Mouse (Mus musculus) embryonic fibroblast, embryonic 13.5 days (primary cell): ENCODE data around the gene Mettl17. TPM values are rescaled to one million over a fixed set of nuclear protein-coding genes. Genes with fewer than 3 reads are reported as not detected.

Experiments
- H3K27ac ChIP-seq: 2 replicates; pipeline ENCODE4 v1.5.1; 2012; ENCODE audit warnings: low read length, control low read depth, inconsistent platforms; ENCODE audit not compliant: insufficient read depth
- H3K4me1 ChIP-seq: 2 replicates; pipeline ENCODE4 v1.6.1; 2011; ENCODE audit warnings: low read length; ENCODE audit not compliant: control insufficient read depth, insufficient read depth
- H3K4me3 ChIP-seq: 2 replicates; pipeline ENCODE4 v1.5.1; 2011; ENCODE audit warnings: mild to moderate bottlenecking, control low read depth, low read length; ENCODE audit not compliant: insufficient read depth
- CTCF ChIP-seq: IDR thresholded peaks from 2 replicates; pipeline ENCODE4 v1.5.1; 2011; ENCODE audit warnings: mild to moderate bottlenecking, control low read depth, low read length, moderate library complexity, borderline replicate concordance; ENCODE audit not compliant: insufficient read depth
- POLR2A ChIP-seq: IDR thresholded peaks from 2 replicates; pipeline ENCODE4 v1.6.1; 2011; ENCODE audit warnings: low read depth, mild to moderate bottlenecking, control low read depth, low read length, moderate library complexity
- polyA plus RNA-seq: library from polyadenylated mRNA; stranded (reverse); fragments of >200 nt; gene quantifications from 2 replicates; pipeline ENCODE4 v1.2.4, GENCODE M21; 2011; ENCODE audit warnings: low read depth; ENCODE audit not compliant: missing spikeins, insufficient read length

Gene Mettl17
- polyA plus RNA-seq, 1 experiment = 16.7 TPM

DNA sequence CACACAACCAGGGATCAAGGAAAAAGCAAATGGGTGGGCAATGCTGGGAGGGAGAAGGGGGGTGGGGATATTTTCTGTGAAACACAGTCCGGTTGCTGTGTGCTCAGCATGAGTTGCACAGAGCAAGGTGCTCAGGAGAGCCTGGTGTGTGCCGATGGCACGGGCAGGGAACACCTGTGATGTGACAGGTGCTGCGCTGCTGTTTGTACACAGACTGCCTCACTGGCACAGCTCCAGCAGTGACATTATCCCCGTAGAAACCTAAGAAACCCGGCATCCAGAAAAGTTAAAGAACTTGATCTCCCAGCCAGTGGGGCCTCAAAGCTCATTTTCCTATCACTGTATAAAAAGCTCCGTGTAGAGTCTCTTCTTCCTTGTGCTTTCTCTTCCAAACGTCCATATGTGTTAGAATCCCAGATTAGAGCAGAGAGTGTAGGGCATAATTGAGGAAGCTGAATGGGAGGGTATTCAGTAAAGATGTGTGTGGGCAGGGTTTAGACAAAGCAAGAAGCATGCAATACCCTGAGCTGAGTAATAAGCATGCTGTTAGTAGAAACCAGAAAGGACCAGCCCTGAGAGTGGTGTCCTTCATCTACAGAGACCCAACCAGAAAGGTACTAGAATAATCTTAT is 12.0 kb downstream of the Mettl17 start:
- H3K27ac ChIP-seq = no peak overlapping the region
- no peaks in the 10 kb centered on the region for H3K4me1 ChIP-seq
- no peak overlapping the region for H3K4me3 ChIP-seq
- no peak for TF ChIP-seq POLR2A
- TF ChIP-seq CTCF = no peak

DNA sequence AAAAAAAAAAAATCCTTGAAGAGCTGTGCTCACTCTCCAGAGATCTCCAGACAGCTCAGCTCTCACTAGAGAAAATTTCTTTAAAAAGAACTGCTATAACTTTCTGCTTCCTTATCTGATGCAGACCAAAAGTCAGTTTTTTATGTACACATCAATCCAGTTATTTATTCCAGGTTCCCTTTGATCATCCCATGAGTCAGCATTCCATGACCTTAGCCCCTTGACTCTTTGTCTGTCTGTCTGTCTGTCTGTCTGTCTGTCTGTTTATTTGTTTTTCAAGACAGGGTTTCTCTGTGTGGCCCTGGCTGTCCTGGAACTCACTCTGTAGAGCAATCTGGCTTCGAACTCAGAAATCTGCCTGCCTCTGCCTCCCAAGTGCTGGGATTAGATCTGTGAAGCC is 14.7 kb downstream of the Mettl17 start:
- H3K4me1 ChIP-seq = no peaks in the 10 kb centered on the region
- no peak for TF ChIP-seq CTCF
- no peak for TF ChIP-seq POLR2A

DNA sequence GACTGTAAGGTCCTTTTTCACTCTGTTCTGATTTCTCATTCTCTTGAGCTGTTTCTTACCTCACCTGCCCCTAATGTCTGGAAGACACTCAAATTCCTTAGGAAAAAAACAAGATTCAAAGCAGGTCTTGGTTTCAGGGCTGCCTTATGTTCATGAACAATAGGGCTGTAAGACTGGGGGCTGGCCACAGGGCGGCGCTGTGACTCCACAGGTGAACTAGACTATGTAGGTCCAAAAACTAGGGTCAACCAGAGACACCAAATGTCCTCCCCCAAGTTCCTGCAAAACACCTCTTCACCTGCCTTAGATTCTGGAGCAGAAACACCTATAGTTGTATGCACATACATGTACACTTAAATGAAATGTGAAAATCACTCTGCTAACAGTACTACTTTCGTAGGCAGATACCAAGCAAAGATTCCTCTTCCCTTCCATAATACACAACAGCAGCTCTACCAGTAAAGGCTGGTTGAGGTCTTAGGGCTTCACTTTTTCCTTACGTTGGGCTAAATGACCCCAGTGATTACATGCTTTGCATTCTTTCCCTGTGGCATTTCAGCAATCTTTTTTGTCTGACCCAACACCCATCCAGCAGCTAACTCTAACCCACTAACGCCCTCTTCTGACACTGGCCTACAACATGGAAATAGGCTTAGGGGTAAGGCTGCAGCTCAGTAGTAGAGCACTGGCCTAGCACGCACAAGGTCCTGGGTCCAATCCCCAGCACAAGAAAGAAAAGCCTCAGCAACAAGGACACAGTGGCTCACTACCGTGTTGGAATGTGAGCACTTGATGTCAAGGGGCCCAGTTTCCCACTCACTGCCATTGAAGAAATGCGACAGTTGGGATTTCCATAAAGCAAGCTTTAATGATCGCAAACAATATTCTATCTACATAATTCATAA is 18.4 kb downstream of the Mettl17 start:
- TF ChIP-seq POLR2A (no peak), CTCF (peak; percentile 76)
- H3K4me3 ChIP-seq = no peak overlapping the region
- no peaks in the 10 kb centered on the region for H3K4me1 ChIP-seq
- H3K27ac ChIP-seq = no peak overlapping the region

More for the DNA sequence above, 14.7 kb downstream of the Mettl17 start:
- H3K27ac ChIP-seq = no peak overlapping the region
- H3K4me3 ChIP-seq = no peak overlapping the region

DNA sequence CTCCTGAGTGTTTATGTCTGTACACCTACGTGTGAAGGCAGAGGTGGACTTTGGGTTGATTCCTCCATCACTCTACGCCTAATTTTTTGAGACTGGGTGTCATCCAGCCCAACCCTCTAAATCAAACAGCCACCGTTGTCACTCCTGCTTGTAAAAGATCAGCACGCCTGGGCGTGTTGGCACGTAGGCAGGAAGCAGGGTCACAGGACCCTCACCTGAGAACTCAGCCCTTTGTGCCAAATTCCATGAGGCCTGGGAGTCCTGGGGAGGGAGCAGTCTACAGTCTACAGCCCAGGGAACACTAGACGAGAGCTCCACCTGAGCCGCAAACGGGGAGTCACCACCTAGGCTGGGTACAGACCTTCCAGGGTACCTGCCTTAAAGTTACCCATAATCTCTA is 19.1 kb downstream of the Mettl17 start:
- H3K27ac ChIP-seq = no peak overlapping the region
- no peak overlapping the region for H3K4me3 ChIP-seq
- no peak for TF ChIP-seq POLR2A
- TF ChIP-seq CTCF = no peak
- H3K4me1 ChIP-seq = no peaks in the 10 kb centered on the region

DNA sequence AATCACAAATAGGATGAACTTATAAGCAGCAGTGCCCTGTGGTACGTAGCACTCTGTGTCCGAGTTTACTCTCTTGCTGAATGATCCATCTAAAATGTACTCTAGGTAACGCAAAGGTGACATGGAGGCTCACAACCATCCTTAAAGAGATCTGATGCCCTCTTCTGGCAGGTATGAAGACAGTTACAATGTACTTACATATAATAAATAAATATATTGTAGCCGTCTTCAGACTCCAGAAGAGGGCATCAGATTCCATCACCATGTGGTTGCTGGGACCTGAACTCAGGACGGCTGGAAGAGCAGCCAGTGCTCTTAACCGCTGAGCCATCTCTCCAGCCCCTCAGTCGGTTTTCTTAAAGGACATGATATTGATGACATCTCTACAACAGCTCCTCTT is 20.1 kb downstream of the Mettl17 start:
- H3K4me3 ChIP-seq = no peak overlapping the region
- TF ChIP-seq POLR2A = no peak
- TF ChIP-seq CTCF = no peak
- H3K27ac ChIP-seq = no peak overlapping the region
- H3K4me1 ChIP-seq = no peaks in the 10 kb centered on the region

DNA sequence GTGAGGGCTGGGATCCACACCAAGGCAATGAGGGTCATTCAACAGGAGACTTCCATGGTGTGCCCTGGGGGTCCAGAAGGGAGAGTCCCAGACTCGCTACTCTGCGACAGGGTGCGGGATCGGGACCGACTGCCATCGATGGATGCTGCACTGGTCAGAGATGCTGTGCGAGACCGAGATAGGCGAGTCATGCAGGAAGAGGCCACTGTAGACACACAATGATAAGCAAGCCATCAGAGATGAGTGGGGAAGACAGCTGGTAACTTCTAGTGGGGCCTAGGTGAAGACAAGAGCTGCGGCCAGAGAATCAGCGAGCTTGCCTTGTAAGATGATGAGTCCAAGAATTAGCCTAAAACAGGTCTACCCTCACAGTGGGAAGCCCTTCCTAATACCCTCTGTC is 21.5 kb downstream of the Mettl17 start:
- Histone ChIP-seq H3K27ac (no peak overlapping the region), H3K4me3 (no peak overlapping the region), H3K4me1 (no peaks in the 10 kb centered on the region)
- TF ChIP-seq CTCF = no peak
- no peak for TF ChIP-seq POLR2A

DNA sequence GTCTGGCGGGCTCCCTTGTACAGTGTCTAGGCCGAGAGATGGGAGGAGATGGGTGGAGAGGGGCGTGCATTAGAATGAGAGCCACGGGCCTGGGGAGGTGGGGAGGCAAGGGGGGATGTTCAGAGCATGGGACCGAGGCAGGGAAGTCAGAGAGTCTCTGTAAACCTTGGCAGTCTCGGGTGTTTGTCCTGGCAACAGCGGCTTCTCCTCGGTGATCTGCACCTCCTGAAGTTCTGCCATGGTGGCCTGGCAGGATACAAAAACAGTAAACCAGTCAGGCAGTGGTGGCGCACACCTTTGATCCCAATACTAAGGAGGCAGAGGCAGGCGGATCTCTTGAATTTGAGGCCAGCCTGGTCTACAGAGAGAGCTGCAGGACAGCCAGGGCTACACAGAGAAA is 26.7 kb downstream of the Mettl17 start:
- H3K27ac ChIP-seq = no peak overlapping the region
- H3K4me3 ChIP-seq = no peak overlapping the region
- TF ChIP-seq POLR2A (no peak), CTCF (no peak)
- H3K4me1 ChIP-seq = peaks cover 4% of the 10 kb centered on the region; the same call in 1 of the 2 replicates

DNA sequence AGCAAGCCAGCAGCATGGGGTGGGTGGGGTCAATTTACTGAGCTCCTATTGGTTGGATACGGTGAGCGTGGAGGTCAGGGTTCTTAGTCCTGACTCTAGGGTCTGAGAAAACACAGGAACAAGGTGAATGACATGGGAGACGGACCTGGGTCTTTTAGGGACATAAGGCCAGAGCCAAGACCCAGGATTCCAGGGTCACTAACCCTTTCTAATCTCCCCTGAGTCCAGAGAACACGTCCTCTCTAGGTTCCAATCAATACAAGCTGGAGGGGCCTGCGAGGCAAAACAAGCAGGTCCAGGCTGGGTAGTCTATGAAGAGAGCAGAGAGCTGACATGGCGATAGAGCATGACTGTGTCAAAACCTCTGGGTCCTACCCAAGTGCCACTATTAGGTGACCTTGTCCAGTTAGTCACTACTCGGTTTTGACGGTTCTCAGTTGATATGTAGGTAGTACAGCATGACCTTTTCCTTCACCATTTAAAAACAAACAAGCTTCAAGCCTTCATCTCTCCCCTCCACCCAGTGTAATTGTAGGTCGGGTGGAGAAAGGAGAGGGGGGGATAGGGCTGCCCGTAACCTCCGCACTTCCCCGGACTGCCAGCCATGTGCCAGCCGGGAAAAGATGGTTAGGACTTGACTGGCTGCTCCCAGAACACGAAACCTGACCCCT is 27.9 kb downstream of the Mettl17 start:
- H3K4me1 ChIP-seq = peaks cover 4% of the 10 kb centered on the region; the same call in 1 of the 2 replicates
- TF ChIP-seq POLR2A (no peak), CTCF (no peak)
- peak overlapping the region; percentile 55 for H3K4me3 ChIP-seq
- no peak overlapping the region for H3K27ac ChIP-seq

DNA sequence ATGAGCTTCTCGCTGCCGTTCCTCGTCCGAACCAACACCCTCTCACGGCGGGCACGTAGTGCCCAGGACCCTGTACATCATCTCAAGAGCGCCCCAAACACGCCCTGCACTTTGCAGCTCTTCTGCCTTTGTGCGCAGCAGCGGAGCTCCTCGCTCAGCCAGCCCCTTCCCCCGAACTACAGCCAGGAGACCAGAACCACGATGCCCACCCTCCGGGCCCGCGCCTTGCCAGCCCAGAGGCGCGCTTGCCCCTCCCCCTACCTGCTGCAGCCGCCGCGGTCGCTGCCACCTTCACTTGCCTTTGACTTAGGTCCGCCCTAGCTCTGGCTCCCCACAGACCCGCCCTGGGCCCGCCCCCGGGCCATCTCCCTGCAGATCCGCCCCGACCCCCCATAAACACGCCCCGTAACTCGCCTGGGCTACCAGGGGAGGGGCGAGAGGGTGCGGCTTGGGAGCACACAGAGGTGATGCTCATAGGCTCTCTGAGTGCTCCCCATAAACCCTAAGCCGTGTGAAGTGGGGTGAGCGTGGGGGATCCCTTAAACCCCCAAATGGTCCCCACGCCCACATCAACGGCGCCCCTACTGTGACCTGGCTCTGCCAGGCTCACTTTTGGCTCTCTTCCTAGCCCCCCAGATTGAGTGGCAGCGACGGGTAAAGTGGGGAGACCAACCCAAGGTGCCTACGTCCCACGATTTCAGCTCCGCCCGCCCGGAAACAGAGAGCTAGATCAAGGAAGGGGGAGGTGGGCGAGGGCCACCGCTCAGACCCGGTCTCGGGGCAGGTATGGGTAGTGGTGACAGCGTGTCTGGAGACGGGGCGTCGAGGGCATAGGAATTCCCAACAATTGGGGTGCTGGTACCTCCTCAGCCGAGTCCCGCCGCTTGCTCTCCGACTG is 28.7 kb downstream of the Mettl17 start:
- Histone ChIP-seq H3K27ac (no peak overlapping the region), H3K4me1 (peaks cover 4% of the 10 kb centered on the region; the same call in 1 of the 2 replicates), H3K4me3 (peak overlapping the region; percentile 55)
- TF ChIP-seq CTCF (no peak), POLR2A (no peak)
